Mouse (Mus musculus): ENCODE measurements at regions not wholly inside any gene's neighbourhood (a gene's known extent, or its start where the extent isn't known, plus 50 kb on each side); places are given as distances from the start of the nearest gene placed in this dataset.
"Not testable (repeated sequence)": the region's sequence is repeated elsewhere in the genome, so short reads cannot be mapped to it uniquely, and the experiment has no call there.

DNA sequence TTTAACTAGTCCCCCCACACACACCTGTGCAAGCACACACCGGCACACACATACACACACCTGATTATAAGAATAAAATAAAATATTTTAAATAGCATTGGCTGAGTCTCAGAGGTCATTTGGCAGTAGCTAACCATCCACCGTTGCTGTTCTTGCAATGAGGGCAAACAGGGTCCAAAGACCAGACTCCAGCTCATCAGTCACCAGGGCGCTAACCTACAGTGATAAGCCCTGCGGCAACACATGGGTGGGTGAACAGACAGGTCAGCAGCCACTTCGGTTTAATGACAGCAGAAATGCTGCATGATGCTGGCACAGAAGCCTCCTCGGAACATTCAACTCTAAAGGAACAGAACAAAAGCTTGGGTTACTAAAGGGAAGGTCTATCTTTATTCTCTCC is 54.9 kb downstream of the Tas2r134 start:
- no peak for DNase-seq (ENCODE audit: low spot score in 2 of 2)

DNA sequence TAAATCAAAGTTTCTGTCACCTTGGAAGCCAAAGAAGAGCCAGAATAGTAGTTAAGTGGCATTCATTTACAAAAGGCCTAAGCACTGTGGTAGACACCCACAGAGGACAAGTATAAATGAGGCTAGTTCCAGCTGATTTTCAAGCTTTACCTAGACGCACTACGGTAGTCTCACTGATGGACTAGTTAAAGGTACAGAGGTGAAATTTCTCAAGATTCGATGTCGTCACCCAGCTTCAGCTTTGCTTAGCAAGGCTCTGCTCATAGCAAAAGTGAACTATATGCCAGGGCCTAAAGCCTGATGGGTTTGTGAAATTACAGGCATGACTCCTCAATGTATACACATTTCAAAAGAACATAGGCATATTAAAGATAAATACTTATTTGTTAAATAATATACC is 55.4 kb downstream of the Tas2r134 start:
- no peak for DNase-seq (ENCODE audit: low spot score in 2 of 2)

DNA sequence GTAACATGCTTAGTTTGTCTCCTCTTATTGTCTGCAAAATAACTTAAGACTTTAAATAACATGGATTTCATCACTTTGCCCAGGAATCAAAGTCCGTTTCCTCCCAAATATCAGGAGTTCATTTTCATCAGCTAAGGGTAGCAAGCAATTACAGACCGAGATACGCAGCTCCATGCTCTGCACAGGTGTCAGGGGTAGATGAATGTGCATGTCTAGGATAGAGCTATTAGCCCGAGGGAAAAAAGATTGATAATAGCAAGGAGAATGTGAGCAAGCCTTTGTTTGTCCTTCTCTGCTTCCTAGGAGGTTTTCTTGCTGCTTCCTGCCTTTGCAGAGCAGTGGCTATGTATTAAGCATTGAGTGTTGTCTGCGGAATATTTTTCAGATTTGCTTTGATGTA is 77.8 kb downstream of the Tas2r134 start:
- DNase-seq (ENCODE audit: low spot score in 2 of 2) = no peak

DNA sequence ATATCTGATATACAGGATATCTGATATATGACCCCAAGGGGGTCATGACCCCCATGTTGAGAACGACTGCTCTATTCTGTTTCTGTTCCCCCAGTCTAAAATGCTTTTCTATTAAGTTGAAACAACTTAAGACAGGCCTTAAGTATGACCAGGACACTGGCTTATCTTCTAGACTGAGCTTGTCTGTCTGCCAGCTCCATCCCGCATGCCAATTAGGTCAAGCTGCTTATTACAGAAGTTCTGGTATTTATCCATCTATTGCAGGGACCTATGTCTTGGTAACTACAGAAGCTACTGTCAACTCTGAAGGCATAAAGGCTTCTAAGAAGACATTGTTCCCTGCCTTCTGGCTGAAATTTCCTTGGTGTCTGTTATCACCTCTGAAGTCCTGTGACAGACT is 81.4 kb downstream of the Tas2r134 start:
- no peak for DNase-seq (ENCODE audit: low spot score in 2 of 2)

DNA sequence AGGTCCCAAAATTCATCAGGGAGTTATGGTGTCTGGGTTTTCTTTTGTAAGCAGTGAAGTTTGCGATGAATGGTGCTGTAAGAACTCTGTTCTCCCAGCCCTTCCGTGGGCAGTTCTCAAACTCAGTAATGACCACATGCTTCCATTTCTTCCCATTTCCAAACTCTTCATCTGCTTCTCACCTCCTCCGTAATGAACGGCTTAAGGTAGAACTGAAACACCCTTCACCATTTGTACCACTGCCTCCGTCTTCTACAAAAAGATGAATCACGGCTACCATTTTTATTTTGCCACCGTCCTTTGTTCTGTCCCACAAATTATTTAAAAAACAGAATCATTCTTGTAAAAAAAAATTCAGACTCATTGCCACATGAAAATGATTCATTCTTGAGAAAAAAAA is 85.3 kb downstream of the Tas2r134 start:
- no peak for DNase-seq (ENCODE audit: low spot score in 2 of 2)

DNA sequence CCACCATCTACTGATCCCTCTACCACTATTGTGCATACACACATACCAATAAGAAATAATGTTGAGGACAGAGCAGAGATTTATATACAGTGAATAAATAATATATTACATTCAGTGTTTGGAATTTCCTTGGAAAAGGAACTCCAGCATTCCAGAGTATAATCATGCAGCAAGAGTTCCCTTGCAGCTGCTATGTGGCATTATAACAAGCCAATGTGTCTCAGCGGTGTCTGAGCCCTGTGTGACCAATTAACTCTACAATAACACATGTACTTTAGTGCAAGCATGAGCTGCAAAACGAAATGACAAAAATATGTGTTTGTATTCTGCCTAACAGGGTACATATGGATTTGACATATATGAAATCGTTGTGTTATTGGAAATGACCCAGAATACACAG is 103.5 kb downstream of the Tas2r134 start:
- no peak for DNase-seq (ENCODE audit: low spot score in 2 of 2)

DNA sequence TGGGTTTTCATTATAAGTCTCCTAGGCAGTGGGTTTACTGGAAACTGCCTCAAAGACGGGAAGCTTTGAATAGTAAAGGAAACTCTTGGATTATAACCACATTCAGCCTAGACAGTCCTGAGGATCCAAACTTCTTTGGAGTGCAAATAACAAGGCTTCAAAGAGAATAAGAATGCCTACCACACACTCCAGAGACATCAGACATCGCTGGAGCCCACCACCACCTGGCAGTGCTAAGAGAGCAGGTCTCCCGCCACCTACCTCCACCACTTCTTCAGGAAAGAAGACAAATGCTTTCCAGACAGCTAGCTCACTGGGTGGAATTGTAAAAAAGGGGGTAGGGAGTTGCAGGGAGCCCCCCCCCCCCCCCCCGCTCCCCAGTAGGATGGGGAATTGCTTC is 104.4 kb downstream of the Tas2r134 start:
- no peak for DNase-seq (ENCODE audit: low spot score in 2 of 2)

DNA sequence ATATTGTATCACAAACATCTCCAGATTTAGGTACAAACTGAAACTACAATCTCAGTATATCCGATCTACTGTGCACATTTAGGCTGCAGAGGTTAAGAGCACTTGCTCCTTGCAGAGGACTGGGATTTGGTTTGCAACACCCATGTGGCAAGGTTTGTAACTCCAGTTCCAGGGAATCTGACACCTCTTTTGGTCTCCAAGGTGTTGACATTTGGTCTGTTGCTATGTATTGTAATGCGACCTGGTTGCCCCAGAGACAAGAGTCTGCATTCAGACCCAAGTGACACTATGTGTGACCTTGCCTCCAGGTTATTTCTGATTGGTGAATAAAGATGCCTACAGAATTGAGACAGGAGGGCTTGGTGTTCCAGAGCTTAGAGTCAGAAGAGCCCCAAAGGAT is 105.0 kb downstream of the Tas2r134 start:
- DNase-seq (ENCODE audit: low spot score in 2 of 2) = no peak

DNA sequence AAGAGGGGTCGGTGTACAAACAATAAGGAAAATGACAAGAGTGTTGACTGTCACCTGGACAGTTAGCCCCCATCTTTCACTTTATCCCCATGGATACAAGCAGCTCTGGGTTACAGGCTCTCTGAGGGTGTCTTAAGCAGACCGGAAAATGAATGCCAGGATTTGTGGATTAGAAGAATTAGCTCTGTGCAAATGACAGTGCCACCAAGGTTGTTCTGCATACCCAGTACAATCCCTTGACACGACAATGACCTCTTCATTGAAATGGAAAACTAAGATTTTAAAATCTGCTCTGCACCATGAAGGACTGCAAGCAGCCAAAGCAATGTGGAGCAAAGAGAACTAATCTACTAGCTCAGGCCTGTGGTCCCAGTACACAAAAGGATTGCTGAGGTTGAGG is 105.9 kb downstream of the Tas2r134 start:
- DNase-seq (ENCODE audit: low spot score in 2 of 2) = no peak

DNA sequence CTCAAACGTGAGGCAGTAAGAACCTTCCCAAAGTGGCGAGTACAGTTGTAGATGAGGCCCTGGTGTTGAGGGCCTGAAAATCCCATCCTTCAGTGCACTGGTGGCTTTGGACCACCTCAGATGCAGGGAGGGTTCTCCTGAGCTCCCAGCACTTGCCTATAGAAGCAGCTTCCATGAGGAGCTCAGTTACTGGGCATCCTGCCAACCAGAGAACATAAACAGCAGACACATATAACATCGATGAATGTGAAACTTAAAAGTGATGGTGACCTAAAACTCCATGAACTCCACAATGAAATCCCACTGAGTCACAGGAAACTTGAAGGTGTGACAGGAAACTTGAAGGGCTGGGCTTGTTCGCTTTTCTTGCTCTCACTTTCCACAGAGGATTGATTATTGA is 109.1 kb downstream of the Tas2r134 start:
- no peak for DNase-seq (ENCODE audit: low spot score in 2 of 2)

DNA sequence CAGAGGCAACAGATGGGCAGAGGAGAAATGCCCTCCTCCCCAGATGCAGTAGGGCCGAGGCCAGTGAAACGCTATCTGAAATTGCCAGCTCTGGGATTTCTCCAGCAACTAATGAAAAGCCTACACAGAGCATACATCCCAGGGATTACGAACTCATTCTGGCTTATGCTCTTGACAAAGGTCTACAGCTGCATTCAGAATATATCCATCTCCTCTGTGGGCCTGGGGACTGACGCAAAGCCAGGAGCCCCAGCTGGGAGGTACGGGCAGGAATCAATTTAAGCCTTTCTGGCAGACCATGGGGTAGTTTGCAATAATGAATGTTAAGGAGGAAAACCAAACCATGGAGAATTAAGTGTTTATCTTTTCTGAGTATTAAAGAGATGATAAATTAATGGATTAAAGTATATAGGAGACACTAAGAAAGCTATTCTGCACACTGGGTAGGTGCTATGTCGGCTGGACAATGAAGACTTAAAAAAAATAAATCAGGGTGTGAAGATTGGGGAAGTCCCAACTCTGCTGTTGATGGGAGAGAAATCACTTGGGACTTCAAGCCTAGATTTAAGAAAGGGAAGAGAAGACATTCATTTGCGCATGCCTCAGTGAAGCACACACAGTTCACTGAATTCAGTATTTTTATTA is 120.5 kb downstream of the Tas2r134 start:
- no peak for DNase-seq (ENCODE audit: low spot score in 2 of 2)

DNA sequence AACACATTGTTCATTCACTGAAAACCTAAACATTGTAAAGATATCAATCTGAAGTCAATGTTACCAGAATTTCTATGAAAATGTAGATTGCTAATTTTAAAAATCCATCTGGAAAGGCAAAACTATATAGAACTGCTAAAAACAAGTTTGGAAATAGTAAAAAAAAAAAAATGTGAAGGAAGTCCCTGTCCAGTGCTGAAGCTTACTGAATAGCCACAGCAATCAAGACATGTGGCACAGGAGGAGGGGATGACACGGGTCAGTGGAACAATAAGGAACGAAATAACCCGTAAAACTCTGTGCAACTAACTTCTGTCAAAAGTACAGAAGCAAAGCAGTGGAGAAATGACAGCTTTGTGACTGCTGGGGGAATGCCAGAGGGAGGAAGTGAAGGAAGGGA is 121.9 kb downstream of the Tas2r134 start:
- DNase-seq (ENCODE audit: low spot score in 2 of 2) = no peak

DNA sequence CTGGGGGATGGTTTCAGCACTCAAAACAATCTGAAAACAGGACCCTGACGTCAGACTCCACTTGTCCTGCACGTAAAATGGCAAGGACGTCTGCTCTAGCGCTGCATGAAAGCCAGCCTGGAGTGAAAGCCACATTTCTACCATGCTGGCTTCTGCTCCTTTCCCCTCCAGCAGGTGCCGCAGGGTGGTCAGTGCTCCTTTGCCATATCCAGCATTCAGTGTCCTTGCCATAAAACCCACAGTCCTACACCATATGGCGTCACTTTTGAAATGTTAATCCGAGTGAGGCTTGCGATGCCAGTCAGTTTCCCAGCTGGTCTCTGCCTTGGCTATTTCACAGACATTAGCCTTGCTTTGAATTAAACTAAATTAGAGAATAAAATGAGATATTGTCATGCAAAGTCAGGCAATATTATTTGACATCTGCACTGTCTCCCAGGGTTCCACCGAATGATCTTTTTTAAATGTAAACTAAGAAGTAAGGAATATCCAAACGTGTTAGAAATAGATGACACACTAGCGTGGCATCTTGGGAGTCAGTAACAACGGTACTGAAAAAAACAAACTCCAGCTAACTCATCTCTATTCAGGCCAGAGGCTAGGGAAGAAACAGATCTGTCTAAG is 125.7 kb downstream of the Tas2r134 start:
- DNase-seq (ENCODE audit: low spot score in 2 of 2) = no peak

DNA sequence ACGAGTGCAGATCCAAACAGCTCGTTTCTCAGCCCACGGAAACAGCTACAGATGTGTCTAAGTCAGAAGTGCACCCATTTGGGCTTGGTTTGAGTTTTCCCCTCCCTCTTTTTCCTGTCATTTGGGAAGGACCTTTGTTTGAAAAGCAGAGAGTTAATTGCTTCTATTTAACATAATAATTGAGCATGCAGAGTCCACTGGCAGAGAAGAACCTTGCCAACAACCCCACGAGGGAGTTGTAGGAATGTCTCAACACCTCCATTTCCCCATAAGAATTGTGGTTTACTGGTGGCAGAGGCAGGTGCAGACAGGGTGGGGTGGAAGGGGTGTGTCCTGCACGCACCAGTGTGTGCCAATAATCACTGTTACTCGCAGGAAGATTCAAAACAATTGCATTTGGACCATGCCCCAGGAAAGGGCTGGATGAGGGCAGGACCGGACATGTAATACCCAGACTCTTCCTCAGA is 126.3 kb downstream of the Tas2r134 start:
- DNase-seq (ENCODE audit: low spot score in 2 of 2) = no peak

DNA sequence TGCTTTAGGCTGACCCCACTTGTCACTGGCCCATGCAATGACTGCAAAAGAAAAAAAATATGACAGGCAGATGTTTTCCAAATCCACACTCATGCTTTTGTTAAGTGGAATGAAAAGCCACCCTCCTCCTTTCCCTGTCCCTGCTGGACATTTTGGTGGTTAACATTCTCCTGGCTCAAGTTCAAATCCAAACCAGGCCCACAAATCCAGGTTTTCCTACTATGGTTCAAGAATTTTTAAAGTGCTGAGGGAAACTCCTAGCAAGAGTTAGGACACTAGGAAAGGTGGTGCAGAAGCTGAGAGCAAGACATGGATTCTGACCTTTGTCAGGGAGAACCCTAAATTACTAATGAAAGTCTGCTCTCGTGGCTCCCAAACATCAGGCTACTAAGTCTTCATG is 130.1 kb downstream of the Tas2r134 start:
- DNase-seq (ENCODE audit: low spot score in 2 of 2) = no peak

DNA sequence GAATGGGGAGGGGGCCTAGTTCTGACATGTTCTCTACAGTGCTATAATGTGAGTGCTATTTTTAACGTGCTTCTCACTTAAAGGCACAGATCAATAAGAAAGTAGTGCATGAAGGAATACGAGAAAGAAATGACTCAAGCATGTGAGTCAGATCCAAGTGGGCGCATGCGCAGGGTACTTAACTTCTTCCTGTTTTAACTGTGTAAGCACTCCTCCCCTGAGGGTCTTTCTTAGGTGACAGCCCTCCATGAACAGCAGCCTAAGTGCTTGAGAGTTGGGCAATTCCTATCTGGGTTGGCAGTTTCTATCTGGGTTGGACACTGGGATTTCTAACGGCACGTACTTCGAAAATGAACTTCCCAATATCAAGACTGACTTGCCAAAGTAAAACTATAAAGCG is 130.8 kb downstream of the Tas2r134 start:
- no peak for DNase-seq (ENCODE audit: low spot score in 2 of 2)

DNA sequence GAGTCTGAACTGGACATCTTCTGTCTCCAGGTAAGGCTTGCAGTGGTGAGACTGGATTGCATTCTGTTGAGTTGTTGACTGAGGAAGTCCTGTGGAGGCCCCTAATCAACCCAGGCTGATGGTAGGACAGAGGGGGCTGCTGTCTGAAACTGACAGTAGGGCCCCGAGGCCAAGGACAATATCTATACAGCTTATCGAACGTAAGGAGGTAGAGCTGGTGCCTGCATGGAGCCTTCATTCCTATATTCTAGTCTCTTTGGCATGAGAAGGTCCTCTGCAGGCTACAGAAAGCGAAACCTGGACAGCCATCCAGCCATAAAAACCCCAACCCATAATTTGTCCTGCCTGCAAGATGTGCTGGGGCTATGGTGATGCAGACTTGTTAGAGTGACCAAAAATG is 135.6 kb downstream of the Tas2r134 start:
- DNase-seq (ENCODE audit: low spot score in 2 of 2) = no peak

DNA sequence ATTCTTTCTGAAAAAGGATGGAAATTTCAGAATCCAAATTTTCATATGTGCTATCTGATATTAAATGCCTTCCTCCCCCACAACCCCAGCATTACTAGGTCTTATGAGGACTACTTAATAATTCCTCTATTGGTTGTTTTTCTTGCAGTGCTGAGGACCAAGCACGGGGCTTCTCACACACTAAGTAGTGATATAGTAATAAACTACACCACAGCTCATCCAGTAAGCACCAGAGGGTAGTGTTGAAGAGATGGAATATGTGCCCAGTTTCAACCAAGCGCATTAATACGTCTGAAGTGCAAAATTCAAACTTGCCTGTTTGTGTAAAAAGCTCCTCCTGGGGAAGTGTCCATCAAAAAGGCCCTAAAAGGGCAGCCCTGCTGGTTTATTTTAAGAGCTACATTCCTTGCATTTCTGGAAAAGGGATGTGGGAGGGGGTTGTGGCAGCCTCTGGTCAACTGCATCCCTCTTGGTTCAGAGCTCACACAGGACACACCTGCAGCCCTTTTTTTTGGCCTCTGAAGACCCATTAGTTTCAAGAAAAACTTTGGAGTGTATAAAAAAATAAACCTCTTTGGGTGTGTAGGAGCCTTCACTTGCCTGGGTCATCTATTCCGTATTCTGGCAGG is 140.3 kb downstream of the Tas2r134 start:
- DNase-seq (ENCODE audit: low spot score in 2 of 2) = no peak

DNA sequence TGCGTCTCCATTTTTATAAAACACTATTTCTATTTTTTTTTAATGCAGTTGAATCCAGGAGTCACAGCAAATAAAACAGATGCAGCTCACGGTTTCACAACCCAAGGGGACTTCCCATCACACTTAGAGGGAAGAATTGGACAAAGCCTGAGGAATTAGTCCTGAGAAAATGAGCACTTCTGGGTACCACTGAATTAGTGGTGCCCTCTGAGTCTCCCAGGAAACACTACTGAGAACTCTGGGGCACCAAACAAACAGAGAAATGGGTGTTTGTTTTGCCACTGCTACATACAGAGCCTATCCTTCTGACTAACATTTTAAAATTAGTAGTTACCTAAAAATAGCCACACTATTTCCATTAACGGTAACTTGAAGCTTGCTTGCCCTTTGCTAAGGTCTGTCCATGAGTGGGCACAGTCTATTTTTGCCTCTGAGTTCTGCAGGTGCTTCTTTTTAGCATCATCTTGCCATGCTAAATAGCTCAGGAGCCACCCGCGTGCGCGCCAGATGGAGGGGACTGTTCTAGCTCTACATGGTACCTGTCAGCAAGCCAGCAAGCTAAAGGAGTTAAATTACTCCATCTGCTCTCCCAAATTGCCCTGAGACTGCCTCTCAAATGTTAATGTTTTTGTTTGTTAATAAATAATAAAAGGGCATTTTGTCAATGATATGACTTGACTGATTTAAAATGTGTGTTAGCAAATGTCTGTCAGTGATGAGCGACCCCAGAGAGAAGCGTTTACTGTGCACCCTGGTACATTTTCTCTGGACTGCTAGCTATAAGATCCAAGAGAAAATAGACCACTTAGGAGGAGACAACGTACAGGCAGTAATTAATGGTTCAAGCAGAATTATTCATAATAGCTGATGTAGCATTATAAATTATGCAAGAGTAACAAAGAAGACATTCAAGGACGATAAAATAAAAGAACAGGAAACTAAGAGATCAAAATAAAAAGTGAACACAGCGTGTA is 141.3 kb downstream of the Tas2r134 start:
- no peak for DNase-seq (ENCODE audit: low spot score in 2 of 2)

DNA sequence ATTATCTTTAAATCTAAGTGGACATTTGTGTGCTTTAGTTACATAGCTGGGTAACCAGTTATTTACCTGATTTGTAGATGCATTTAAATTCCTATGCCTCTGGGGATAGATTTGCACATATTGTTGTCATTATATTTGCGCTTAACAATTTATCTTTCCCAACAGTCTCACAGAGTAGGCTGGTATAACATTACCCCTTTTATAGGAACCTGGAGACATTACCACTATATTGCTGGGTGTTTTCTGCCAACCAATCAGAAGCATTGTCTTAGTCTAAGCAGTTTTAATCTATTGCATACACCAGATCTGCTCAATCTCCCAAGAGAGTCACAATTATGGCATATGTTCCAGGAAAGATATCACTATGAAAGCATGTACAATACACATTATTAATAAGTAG is 149.8 kb downstream of the Rbm43 start:
- DNase-seq (ENCODE audit: low spot score in 2 of 2) = no peak

DNA sequence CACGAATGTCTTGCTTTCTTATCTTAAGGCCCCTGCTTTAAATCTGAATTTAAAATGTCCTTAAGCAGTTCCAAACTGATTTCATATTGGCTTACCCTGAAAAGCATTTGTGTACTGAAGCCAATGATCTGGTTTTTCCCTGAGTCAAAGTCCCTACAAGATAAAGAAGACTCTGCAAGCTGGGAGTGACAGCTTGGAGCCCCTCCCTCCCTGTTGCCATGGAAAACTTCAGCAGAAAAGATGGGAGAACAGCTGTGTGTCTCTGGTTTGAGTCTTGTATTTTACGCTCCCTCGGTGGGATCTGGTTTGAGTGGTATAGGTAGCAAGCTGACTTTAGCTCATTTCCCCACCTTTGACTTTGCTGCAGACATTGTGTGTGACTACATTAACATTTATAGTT is 146.1 kb downstream of the Rbm43 start:
- DNase-seq (ENCODE audit: low spot score in 2 of 2) = no peak

DNA sequence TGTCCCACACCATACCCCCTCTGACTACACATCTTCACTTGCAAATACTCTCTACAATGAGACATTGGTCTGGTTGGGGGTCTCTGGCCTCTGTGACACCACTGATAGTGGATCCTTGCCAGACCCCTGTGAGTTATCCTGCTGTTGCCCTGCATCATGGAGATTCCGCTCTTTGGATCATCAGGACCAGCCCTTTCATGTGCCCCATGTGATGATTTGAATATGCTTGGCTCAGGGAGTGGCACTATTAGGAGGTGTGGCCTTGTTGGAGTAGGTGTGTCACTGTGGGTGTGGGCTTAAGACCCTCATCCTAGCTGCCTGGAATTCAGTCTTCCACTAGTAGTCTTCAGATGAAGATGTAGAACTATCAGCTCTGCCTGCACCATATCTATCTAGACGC is 141.7 kb downstream of the Rbm43 start:
- DNase-seq (ENCODE audit: low spot score in 2 of 2) = not testable (repeated sequence)
